Mouse (Mus musculus) cortical plate, adult 2 months (tissue): Measurements from ENCODE around the gene Dgcr6. TPM values are rescaled to one million over a fixed set of nuclear protein-coding genes. Genes with fewer than 3 reads are reported as not detected.

Experiments used
- H3K27ac ChIP-seq: fragments of 200-500 bp; 2 replicates; pipeline ENCODE4 v1.5.1; 2012; ENCODE audit warnings: low read length, control low read depth, inconsistent platforms; ENCODE audit not compliant: insufficient read depth
- H3K4me1 ChIP-seq: fragments of 200-500 bp; 2 replicates; pipeline ENCODE4 v1.6.1; 2011; ENCODE audit warnings: low read length; ENCODE audit not compliant: control insufficient read depth, insufficient read depth
- H3K4me3 ChIP-seq: fragments of 200-500 bp; 2 replicates; pipeline ENCODE4 v1.5.1; 2011; ENCODE audit warnings: mild to moderate bottlenecking, low read length, control low read depth; ENCODE audit not compliant: insufficient read depth
- CTCF ChIP-seq: fragments of 200-500 bp; IDR thresholded peaks from 2 replicates; pipeline ENCODE4 v1.5.1; 2011; ENCODE audit warnings: mild to moderate bottlenecking, control low read depth, low read length; ENCODE audit not compliant: insufficient read depth; ENCODE audit errors: extremely low read depth
- POLR2A ChIP-seq: fragments of 200-500 bp; IDR thresholded peaks from 2 replicates; pipeline ENCODE4 v1.6.1; 2011; ENCODE audit warnings: mild to moderate bottlenecking, low read length, control low read depth; ENCODE audit not compliant: insufficient read depth; ENCODE audit errors: extremely low read depth
- polyA plus RNA-seq: library from polyadenylated mRNA; depleted of rRNA; stranded (reverse); fragments of >200 nt; gene quantifications from 2 replicates; pipeline ENCODE4 v1.2.3, GENCODE M21; 2012

Gene Dgcr6
- polyA plus RNA-seq, 1 experiment: 113 TPM

DNA sequence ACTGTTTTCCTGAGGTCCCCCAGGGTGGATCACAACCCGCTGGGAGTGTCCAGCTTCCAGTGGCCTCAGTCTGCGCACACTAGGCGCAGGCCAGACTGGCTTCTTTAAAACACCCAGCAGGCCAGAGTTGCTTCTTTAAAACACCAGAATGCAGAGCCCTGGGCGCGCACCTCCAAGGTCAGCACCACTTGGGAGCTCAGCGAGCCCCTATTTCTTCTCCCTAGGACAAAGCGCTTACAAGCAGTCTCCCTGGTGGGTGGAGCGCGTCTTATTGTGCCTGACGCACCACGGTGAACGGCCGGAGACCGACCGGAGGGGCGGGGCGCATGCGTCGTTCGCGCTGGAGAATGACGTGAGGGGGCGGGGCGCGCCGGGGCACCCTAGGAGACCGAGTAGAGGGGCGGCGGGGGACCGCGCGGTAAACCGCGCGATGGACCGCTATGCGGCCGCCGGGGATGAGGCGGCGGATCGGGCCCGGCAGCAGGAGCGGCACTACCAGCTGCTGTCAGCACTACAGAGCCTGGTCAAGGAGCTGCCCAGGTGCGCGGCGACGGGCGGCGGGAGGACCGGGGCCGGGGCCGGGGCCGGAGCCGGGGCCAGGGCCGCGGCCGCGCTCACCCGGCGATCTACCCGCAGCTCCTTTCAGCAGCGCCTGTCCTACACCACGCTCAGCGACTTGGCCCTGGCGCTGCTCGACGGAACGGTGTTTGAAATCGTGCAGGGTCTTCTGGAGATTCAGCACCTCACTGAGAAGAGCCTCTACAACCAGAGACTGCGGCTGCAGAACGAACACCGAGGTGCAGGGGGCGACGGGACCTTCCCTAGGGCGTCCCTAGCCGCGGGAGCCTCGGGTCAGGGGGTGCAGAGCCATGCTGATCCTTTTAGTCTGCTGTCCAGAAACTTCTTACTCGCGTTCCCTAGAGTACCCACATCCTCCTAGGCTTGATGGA, 13.7 kb downstream of the Dgcr6 start:
- TF ChIP-seq POLR2A (peak; percentile 89), CTCF (no peak)
- peak overlapping the region; percentile 92 for H3K27ac ChIP-seq
- peaks cover 3% of the 10 kb centered on the region; the same call in 1 of the 2 replicates for H3K4me1 ChIP-seq
- H3K4me3 ChIP-seq: peak overlapping the region; percentile 68

DNA sequence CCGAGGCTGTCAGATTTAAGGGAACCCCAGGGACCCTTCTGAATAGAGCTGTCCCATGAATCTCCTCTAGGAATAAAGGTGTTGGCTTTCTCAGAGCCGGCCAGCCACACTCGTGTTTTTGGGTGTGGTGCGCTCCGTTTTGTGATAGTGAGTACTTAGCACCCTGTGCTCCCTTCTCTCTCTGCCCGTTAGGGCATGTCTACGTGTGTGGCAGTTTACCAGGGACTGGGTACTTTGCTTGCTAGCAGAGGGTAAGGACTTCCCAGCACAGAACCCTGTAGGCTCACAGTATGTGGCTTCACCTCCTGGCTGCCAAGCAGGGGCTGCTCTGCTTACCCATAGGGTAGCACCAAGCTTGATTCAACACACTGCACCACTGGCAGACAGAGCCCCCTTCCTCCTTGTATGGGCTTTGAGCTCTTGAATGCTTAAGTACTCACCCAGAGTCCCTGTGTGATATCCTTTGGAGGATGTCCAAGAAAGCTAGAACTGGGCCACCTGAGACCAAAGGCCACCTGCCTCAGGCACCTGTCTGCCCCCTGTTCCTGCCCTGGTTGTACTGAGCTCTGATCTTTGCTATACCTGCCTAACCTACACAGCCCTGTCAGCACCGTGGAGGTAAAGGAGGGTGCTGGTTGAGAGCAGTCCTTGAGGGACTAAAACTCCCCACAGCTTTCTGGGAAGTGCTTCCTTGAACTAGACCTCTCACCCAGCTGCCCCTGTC, 16.2 kb downstream of the Dgcr6 start:
- TF ChIP-seq POLR2A: no peak
- no peak for TF ChIP-seq CTCF
- Histone ChIP-seq H3K27ac (no peak overlapping the region), H3K4me1 (peaks cover 3% of the 10 kb centered on the region; the same call in 1 of the 2 replicates), H3K4me3 (no peak overlapping the region)

DNA sequence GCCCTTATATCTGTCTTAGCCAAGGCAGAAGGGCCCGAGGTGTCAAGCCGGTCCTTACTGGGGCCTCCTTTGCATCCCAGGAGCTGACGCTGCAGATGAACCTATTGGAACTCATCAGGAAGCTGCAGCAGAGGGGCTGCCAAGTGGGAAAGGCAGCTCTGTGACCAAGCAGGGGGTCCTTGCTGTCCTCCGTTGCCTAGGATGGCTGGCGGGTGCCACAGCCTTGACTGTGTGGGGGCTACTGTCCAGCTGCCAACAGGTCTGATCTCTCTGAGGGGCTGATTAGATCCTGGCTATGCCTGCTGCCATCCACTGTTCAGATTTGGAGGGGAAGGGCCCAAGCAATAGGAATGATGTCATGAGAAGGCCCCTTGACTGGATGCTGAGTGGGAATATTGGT, 18.1 kb downstream of the Dgcr6 start:
- no peak for TF ChIP-seq CTCF
- no peak for TF ChIP-seq POLR2A
- no peak overlapping the region for H3K27ac ChIP-seq
- peaks cover 1% of the 10 kb centered on the region; the same call in 1 of the 2 replicates for H3K4me1 ChIP-seq
- no peak overlapping the region for H3K4me3 ChIP-seq

DNA sequence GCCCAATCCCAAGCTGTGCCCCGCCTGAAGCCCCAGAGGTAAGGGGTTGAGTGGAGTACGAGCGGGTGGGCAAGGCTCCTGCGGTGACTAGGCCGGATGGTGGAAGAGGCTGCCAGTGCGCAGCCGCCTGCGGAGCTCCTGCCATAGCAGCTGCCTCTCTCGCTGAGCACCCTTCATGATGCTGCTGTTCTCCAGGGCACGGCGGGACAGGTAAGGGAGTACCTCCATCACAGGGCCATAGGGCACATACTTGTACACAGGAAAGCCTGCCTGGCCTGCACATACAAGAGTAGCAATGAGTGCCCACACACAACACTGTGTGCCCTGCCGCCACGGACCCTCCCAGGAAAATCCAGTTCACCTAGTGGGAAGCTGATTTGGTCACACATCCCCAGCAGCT, 19.4 kb downstream of the Dgcr6 start:
- no peak for TF ChIP-seq POLR2A
- no peak for TF ChIP-seq CTCF
- peaks cover 1% of the 10 kb centered on the region; the same call in 1 of the 2 replicates for H3K4me1 ChIP-seq

DNA sequence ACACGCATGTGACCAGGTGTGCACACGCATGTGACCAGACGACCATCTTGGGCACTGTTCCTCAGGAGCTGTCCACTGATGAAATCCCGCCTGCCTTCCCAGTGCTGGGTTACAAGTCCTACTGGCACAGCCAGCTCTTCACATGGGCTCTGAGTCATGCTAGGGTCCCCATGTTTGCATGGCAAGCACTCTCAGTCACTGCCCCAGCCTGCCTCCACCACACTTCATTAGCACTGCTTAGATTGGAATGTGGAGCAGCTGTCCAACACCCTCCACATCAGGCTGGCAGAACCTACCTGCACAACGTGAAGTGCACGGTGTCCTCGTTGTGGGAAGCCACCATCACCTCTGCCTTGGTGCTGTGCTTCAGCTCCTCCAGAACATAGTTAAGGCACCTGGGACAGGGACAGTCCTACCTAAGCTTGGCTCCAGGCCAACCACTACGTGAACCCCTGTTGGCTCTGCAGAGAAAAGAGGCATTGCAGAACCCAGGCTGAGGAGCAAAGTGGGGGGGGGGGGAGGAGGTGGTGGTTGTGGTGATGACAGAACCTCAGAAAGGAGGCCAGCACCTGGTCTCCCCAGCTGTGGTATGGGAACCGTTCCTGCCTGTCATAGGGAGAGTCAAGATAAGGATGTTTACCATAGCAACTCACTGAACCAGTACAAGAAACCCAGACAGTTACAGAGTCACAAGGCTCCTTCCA, 20.8 kb downstream of the Dgcr6 start:
- H3K27ac ChIP-seq: no peak overlapping the region
- H3K4me1 ChIP-seq: no peaks in the 10 kb centered on the region
- H3K4me3 ChIP-seq: no peak overlapping the region
- no peak for TF ChIP-seq POLR2A
- no peak for TF ChIP-seq CTCF

More for the DNA sequence above, 19.4 kb downstream of the Dgcr6 start:
- H3K27ac ChIP-seq: no peak overlapping the region
- H3K4me3 ChIP-seq: no peak overlapping the region

DNA sequence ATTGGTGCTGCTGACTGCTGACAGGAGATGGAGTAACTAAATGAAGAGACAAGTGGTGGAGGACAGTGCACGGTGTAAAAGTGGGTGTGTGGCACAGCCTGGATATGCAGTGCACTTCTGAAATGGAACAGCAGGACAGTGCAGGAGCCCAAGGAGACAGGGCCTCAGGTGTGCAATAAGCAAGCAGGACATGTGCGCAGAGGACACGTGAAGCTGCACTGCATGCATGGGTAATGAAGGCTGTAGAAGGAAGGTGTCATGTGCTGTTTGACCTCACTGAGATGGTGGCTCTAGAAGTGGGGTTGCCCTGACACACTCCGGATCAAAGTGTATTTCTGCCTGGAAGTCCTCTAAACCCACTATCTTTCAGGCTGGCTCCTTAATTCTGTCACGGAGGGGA, 22.0 kb downstream of the Dgcr6 start:
- Histone ChIP-seq H3K4me3 (no peak overlapping the region), H3K27ac (no peak overlapping the region), H3K4me1 (no peaks in the 10 kb centered on the region)
- TF ChIP-seq POLR2A: no peak
- TF ChIP-seq CTCF: no peak

DNA sequence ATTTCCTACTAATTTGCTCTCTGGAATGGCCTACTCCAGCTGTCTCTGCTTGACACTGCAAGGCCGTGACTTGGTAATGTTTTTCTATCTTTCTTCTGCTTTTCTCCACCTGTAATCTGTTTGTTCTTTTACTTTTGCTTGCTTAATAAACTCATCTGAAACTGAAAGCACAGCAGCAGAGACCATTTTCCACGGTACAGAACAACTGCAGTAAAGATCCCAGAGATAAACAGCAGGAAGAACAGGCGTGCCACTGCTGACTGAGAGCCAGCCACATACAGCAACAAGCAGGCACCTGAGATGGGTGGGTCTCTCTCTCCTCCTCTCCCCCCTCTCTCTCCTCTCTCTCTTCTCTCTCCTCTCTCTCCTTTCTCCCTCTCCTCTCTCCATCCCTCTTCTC, 22.5 kb downstream of the Dgcr6 start:
- Histone ChIP-seq H3K27ac (no peak overlapping the region), H3K4me3 (no peak overlapping the region), H3K4me1 (no peaks in the 10 kb centered on the region)
- no peak for TF ChIP-seq POLR2A
- no peak for TF ChIP-seq CTCF

DNA sequence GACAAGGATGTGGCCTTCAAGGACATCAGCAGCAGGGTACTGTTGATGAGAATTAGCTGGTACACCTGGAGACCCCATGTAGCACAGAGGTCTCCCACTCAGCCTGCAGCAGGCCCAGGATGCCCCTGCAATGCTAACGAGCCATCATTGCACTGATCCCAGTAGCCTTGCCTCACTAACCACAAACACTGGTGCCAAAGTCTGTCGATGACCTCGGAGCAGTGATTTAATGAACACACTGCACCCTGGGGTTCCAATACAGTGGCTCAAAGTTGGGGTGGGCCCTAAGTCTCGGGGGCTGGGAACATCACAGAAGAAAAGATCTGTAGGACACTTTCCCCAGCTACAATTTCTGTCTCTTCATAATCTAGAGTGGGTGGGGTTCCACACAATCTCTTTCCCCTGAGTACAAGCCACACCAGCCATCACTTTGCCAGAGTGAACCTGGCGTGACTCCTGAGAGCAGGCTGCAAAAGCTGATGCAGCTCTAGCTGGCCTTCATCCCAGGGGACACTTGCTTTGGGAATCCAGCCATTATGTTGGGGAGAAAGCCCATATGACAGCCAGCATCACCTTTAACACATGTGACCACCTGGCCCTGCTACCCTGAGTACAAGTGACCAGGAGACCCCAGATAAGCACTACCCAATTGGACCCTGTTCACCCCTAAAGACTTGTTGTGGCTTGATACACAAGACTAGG, 25.8 kb downstream of the Dgcr6 start:
- H3K4me1 ChIP-seq: no peaks in the 10 kb centered on the region
- TF ChIP-seq CTCF (no peak), POLR2A (no peak)
- H3K4me3 ChIP-seq: no peak overlapping the region
- no peak overlapping the region for H3K27ac ChIP-seq

DNA sequence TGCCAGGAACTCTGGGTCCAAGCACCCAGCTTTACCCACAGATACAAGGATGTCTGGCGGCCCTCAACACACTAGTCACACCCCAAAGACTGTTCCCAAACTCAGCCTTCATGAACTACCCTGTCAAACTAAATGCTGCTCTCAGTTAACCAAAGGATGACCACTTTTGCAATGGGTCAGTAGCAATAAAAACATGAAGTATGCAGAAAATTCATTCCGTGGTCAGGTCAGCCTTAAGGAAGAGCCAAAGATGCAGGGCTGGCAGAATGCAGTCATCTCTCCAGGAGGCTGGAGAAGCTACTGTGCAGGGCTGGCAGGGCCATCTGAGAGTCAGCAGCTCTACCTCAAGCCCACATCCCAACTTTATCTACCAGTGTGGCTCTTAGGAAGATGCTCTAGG, 26.6 kb downstream of the Dgcr6 start:
- no peaks in the 10 kb centered on the region for H3K4me1 ChIP-seq
- H3K4me3 ChIP-seq: no peak overlapping the region
- H3K27ac ChIP-seq: no peak overlapping the region
- TF ChIP-seq CTCF (no peak), POLR2A (no peak)
